8 mouse cellular contexts compared by ENCODE assay signal in genomic region chr13:21223242-21223655, GRCm38 (mm10). TPM values are rescaled to one million over a fixed set of nuclear protein-coding genes. Genes with fewer than 3 reads are reported as not detected.
A peak's percentile ranks its signal among the peaks of the same experiment; 100 is the strongest.
DNase-seq lines count a peak whose midpoint lies in the region; ATAC-seq and TF ChIP-seq lines count a peak whose summit lies in the region.

No protein-coding gene starts in this region.

- TF ChIP-seq EP300 in lung, postnatal 0 days (IDR thresholded peaks at IDR 0.05) = no peak
- no peak for TF ChIP-seq EP300 in stomach, postnatal 0 days (optimal IDR thresholded peaks at IDR 0.05)

- ATAC-seq in hindbrain, embryonic 14.5 days (ENCODE audit: low FRiP score) = no peak
- ATAC-seq in lung, postnatal 0 days = no peak
- ATAC-seq in stomach, postnatal 0 days (ENCODE audit: low FRiP score, low TSS enrichment) = no peak

- TF ChIP-seq CTCF in lung, postnatal 0 days (IDR thresholded peaks at IDR 0.05) = no peak
- no peak for TF ChIP-seq CTCF in stomach, postnatal 0 days (IDR thresholded peaks at IDR 0.05; ENCODE audit: low read depth)

- H3K27me3 ChIP-seq in hindbrain, embryonic 14.5 days (ENCODE audit: control insufficient read depth, insufficient read depth, low read length) = peaks cover 3% of the 10 kb centered on the region; the same call in 1 of the 2 replicates
- H3K27me3 ChIP-seq in lung, postnatal 0 days (replicated peaks; ENCODE audit: insufficient read depth, low read length) = no peaks in the 10 kb centered on the region
- no peaks in the 10 kb centered on the region for H3K27me3 ChIP-seq in stomach, postnatal 0 days (ENCODE audit: control insufficient read depth, insufficient read depth, low read length)

- peaks cover 8% of the 10 kb centered on the region; the same call in 1 of the 2 replicates for H3K4me1 ChIP-seq in hindbrain, embryonic 14.5 days (replicated peaks; ENCODE audit: control insufficient read depth, insufficient read depth, low read length)
- no peaks in the 10 kb centered on the region for H3K4me1 ChIP-seq in lung, postnatal 0 days (ENCODE audit: insufficient read depth, low read depth, low read length)
- no peaks in the 10 kb centered on the region for H3K4me1 ChIP-seq in stomach, postnatal 0 days (replicated peaks; ENCODE audit: control insufficient read depth, insufficient read depth)

- H3K36me3 ChIP-seq in hindbrain, embryonic 14.5 days (replicated peaks; ENCODE audit: control insufficient read depth, insufficient read depth) = no peaks in the 10 kb centered on the region
- no peaks in the 10 kb centered on the region for H3K36me3 ChIP-seq in lung, postnatal 0 days (ENCODE audit: insufficient read depth, low read length)
- no peaks in the 10 kb centered on the region for H3K36me3 ChIP-seq in stomach, postnatal 0 days (ENCODE audit: control insufficient read depth, insufficient read depth, low read length)

- WGBS in hindbrain, embryonic 14.5 days = 3% methylated on average over 10 of the region's 10 CpGs
- 1% methylated on average over 10 of the region's 10 CpGs for WGBS in lung, postnatal 0 days
- 3% methylated on average over 10 of the region's 10 CpGs for WGBS in stomach, postnatal 0 days

- H3K9ac ChIP-seq in hindbrain, embryonic 14.5 days = peak overlapping the region; percentile 34; the same call in 1 of the 2 replicates
- H3K9ac ChIP-seq in lung, postnatal 0 days (replicated peaks; ENCODE audit: low read depth) = no peak overlapping the region
- peak overlapping the region; percentile 54 for H3K9ac ChIP-seq in stomach, postnatal 0 days (ENCODE audit: low read length)

- DNase-seq in spleen, adult 12 weeks (ENCODE audit: low spot score) = peak; percentile 6
- DNase-seq in spleen, postnatal 4 days (ENCODE audit: low spot score in 2 of 2) = no peak
- DNase-seq in embryo, embryonic 10.5 days (ENCODE audit: low spot score) = peak; percentile 73
- no peak for DNase-seq in hindbrain, embryonic 14.5 days (ENCODE audit: low spot score)
- peak; percentile 16 for DNase-seq in lung, postnatal 0 days (ENCODE audit: low spot score)
- peak; percentile 26 for DNase-seq in stomach, postnatal 0 days (ENCODE audit: low spot score)
- no peak for DNase-seq in layer of hippocampus, adult 9-11 months
- no peak for DNase-seq in adrenal gland, postnatal 25 days

- no peak overlapping the region for H3K27ac ChIP-seq in hindbrain, embryonic 14.5 days
- no peak overlapping the region for H3K27ac ChIP-seq in lung, postnatal 0 days (ENCODE audit: low read length)
- H3K27ac ChIP-seq in stomach, postnatal 0 days (replicated peaks) = no peak overlapping the region

- no peaks in the 10 kb centered on the region for H3K9me3 ChIP-seq in hindbrain, embryonic 14.5 days (ENCODE audit: control insufficient read depth, low read length)
- H3K9me3 ChIP-seq in lung, postnatal 0 days (ENCODE audit: low read length) = no peaks in the 10 kb centered on the region
- H3K9me3 ChIP-seq in stomach, postnatal 0 days (ENCODE audit: control insufficient read depth, low read length) = no peaks in the 10 kb centered on the region

- peak overlapping the region; percentile 69 for H3K4me2 ChIP-seq in hindbrain, embryonic 14.5 days (replicated peaks)
- H3K4me2 ChIP-seq in lung, postnatal 0 days (replicated peaks; ENCODE audit: low read depth, low read length) = peak overlapping the region; percentile 72
- H3K4me2 ChIP-seq in stomach, postnatal 0 days (replicated peaks; ENCODE audit: low read depth) = peak overlapping the region; percentile 72

- peak overlapping the region; percentile 59 for H3K4me3 ChIP-seq in hindbrain, embryonic 14.5 days (replicated peaks; ENCODE audit: low read length)
- H3K4me3 ChIP-seq in lung, postnatal 0 days (ENCODE audit: low read depth, low read length) = peak overlapping the region; percentile 34
- peak overlapping the region; percentile 47 for H3K4me3 ChIP-seq in stomach, postnatal 0 days (ENCODE audit: low read depth, low read length)

RNA-seq across cellular contexts. Expression of gene Trim27, which starts 44.0 kb away (rescaled TPM):
- polyA plus RNA-seq in hindbrain, embryonic 14.5 days (2014; fragmentation: Nextera tagmentation; extraction: Ambion mirVana) = 75.5 and 87.8 TPM in 2 replicates
- polyA plus RNA-seq in lung, postnatal 0 days (2015; fragmentation: Nextera tagmentation; extraction: Ambion mirVana) = 61.2 and 63.3 TPM in 2 replicates
- polyA plus RNA-seq in stomach, postnatal 0 days (2015; fragmentation: Nextera tagmentation; extraction: Ambion mirVana) = 58.5 and 60.2 TPM in 2 replicates
- 49.2 and 59.6 TPM in 2 replicates for total RNA-seq in adrenal gland, postnatal 25 days (2021)

Comparison
In these comparisons a context has a peak if more than half of its experiments do, and no peak if none do; other contexts are left out.
1. DNase-seq: peak in spleen, adult 12 weeks (single experiment), embryo, embryonic 10.5 days (single experiment), lung, postnatal 0 days (single experiment) and stomach, postnatal 0 days (single experiment); none in spleen, postnatal 4 days (0 of 2), hindbrain, embryonic 14.5 days (single experiment), layer of hippocampus, adult 9-11 months (single experiment) and adrenal gland, postnatal 25 days (single experiment).
2. Peak in every context shown above with its lines, with median percentiles within 50 percentile points of each other: H3K4me2 ChIP-seq and H3K4me3 ChIP-seq.